Mouse (Mus musculus): Measurements from ENCODE around the gene Ccdc34.
A peak's percentile ranks its signal among the peaks of the same experiment; 100 is the strongest.
"Not testable (repeated sequence)": the region's sequence is repeated elsewhere in the genome, so short reads cannot be mapped to it uniquely, and the experiment has no call there.

Ccdc34 gene

DNA sequence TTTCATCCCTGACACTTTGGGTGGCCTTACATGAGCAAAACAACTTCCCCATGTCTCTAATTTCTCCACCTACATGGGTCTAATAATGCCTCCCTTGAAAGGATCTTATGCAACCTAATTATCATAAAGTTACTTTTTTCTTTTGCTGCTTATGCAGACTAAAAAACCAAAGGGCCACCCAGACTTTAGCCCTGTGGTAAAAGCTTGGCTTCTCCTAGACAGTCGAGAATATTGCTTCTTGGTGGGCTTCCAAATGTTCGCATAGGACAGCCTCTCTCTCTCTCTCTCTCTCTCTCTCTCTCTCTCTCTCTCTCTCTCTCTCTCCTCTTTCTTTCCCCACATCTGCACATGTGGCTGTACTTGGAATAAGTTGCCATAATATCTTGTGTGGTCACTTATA is 60.0 kb downstream of the Ccdc34 start:
- DNase-seq (ENCODE audit: low spot score in 2 of 2), result no peak

DNA sequence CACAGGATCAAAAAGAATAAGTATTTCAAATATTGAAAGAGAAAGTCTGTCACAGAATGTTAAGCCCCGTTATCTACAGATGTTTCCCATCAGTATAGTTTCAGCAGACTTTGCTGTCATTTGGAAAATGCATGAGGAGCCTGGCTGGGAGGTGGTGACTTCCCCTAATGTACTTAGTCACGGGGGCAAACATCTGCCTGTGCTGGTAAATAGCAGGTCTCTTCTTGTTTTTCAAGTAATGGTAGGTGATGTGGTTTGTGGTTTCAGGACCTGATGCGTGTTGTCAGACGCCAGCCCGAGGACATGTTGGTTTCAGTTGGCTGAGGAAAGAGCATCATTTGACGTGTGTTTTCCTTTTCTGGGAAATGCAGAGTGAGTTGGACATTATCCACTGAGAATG is 62.9 kb downstream of the Ccdc34 start:
- no peak for DNase-seq (ENCODE audit: low spot score in 2 of 2)

DNA sequence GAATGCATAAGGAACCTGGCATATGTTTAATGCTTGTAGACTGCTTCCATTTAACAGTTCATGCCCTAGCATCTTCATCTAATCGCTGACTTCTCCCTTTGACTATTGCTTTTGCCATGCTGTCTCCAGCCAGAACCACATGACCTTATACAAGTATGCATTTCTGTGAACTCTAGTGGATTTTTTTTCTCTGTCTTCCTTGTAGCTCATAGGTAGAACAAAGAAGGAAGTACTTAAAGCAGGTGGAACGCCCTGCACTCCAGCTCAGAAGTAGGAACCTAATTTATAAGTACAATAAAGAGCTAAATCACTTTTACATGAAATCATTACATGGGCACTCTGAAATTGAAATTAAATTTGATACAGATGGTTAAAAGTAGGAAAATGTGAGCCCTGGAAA is 65.4 kb downstream of the Ccdc34 start:
- no peak for DNase-seq (ENCODE audit: low spot score in 2 of 2)

DNA sequence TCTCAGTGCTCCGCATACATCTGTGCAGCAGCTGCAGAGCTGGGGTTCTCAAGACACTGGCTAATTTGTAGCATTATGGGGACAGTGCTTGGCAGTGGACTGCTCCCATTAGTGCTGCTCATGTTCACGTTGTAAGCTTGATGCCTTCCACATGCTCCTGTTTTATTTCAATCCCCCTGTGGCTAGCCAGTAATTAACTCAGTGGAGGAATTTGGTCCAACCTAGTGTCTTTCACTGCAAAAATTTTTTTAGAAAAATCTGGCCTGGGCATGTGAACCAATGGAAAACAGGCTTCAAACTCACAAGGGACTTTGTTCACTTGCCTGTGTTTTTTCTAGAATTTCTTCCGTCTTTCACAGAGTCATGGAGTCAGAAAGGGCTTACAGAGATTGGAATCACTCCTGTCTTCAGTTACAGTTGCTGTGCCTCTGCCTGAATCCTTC is 68.1 kb downstream of the Ccdc34 start:
- no peak for DNase-seq (ENCODE audit: low spot score in 2 of 2)

DNA sequence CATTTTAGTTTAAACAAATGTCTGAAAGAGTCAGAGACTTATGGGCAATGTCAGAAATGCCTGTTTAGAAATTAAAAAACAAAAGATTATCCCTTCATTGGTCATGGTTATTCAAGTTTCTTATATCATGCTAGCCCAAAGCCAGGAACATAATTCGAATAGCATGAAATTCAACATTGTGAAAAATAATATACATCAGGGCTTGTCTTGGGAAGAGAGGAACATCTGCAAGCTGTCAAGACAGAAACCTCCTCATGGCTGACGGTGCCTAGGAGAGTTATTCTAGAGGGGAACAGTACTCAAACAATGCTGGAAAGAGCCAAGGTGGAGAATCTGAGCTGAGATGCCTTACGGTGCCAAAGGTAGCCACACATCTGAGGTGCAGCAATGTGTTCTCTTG is 96.5 kb downstream of the Ccdc34 start:
- no peak for DNase-seq (ENCODE audit: low spot score in 2 of 2)

DNA sequence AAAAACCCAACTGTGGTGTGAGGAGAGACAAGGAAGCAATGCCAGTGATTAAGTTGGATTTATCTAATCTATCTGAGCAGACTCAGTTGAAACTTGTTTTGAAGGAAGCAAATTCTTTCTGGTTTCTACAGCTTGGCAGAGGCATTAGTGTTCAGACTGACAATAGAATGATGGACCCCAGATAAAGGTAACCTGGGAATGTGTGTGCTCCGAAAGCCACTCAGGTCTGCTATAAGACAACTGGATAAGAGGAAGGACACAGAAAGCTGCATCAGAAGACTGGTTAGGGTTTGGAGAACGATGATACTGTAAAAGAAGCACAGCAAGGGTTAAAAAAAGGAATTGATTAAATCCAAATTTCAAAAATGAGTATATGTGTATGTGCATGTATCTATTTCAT is 111.8 kb downstream of the Ccdc34 start:
- DNase-seq (ENCODE audit: low spot score in 2 of 2), result no peak

DNA sequence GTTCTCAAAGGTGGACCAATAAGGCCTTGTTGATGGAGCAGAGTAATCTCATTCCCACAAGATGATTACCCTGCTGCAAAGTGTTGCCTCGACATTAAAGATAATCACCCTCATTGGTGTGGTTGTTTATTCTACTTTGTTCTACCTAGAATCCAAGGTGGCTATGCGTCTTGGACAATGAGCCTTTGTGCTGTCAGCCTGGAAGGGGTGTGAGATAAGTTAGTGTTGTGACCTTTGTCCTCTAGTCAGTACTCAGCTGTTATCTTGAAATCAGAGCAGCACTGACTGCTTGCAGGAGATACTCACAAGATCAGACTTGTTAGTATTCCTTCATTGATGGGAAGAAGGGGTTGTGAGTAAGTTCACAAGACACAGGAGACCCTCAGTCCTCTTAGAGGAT is 114.0 kb downstream of the Ccdc34 start:
- no peak for DNase-seq (ENCODE audit: low spot score in 2 of 2)

DNA sequence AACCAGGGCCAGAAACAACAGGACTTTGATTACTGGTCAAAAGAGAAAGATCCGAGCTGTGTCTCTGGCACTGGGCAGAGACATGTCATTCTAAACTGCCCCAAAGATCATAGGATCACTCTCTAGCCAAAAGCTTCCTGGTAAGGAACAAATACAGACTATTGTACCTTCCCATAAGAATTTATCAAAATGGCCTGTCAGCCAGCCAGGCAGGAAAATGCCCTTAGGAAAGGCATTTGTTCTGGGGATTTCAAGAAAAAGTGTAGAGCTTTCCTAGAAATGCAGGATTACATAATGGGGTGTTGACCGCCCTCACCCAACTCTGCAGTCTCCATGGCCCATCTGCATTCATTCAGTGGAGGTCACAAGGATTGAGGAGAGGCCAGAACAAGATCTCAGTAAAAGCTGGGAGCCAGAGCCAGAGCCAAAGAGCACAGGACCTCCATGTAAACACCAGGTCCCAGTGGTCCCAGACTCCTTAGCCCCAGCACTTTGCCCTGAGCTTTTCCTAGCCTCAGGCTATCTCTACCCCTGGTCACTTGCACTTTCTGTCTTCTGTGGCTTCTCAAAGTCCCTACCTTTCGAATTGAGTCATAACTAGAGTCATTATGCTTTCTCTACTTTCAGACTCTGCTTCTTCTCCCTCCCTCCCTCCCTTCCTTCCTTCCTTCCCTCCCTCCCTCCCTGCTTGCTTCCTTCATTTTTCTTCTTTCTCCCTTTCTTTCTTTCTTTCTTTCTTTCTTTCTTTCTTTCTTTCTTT is 115.9 kb downstream of the Ccdc34 start:
- no peak for DNase-seq (ENCODE audit: low spot score in 2 of 2)

DNA sequence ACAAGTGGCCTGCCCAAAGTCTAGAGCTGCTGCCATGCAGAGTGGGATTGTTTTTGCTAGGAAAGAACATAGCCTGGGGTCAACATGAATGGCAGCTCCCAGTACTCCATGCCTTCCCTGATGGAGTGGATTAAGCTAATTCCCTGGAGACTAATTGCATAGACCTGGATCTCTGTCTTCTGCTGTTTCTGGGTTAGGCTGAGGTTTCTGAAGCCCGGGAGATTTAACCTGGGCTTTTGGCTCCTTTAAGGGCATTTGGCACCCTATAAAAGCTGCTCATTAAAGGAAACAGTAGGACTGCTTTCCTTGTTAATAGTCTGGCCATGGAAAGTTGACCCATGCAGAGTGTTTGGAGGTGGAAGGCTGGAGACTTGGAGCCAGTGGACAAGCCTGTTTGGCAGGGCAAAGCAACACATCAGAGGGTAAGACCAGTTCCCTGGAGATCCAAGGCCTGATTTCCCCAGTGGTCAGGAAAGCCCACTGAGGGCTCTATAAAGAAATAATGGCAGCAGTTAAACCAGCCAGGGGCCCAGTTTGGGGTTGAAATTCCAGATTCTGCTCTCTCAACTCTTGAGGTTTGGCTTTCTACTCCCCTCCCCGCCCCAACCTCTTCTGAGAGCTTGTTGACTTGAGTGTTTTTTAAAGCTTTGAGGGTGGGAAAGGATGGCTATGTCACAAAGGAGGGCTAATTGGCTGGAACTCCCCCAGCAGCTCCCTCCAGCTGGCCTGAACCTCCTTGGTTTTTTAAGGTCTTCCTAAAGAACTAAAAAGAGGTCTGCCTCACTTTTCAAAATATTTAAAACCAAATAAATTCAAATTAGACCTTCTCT is 117.4 kb downstream of the Ccdc34 start:
- peak; percentile 55 to 73 for DNase-seq (ENCODE audit: low spot score in 2 of 2)

DNA sequence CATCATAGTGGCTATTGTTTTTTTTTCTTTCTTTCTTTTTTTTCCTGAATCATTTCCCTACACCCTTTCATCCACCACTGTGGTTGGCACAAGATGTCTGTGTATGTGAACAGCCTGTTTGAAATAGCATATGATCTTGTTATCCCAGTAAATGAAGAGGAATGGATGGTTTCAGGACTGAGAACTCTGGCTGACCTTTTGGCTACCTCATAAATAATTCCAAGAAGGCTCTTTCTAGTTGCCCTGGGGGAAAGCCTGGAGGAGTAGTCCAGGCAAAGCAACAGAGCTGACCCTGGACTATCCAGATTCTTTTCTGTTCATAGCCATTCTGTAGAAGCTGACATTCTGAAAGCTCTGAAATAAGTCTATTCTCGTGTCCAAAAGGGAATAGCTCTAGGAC is 119.7 kb downstream of the Ccdc34 start:
- no peak for DNase-seq (ENCODE audit: low spot score in 2 of 2)

DNA sequence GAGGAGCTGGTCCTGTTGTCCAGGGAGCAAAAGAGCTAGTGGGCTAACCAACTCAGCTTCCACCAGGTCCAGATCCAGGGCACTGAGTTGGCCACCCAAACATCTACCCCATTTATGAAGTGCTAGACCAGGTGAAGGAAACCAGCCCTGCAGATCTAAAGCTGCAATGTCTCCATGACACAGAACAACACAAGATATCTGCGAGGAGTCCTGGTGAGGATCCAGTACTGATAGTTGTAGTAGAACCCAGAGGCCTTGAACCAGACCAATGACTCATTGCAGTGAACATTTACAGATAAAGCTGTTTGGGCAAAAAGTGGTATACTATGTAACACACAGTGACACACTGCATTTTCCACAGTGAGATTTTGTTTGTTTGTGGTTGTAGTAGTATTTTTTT is 120.5 kb downstream of the Ccdc34 start:
- no peak for DNase-seq (ENCODE audit: low spot score in 2 of 2)

DNA sequence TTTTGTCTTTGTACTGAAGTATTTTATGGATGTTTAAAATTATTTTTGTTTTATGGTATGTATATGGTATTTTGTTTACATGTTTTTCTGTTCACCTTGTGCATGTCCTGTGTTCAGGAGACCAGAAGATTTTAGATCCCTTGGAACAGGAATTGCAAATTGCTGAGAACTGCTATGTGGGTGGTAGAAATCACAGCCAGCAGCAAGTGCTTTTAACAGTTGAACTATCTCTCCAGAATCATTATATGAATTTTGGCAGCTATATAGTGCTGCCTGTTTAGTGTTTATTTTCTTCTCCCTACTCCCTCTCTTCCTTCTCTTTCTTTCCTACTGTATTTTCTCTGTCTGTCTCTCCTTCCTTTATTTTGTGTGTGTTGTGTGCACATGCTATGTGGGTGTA is 130.4 kb downstream of the Ccdc34 start:
- not testable (repeated sequence) for DNase-seq (ENCODE audit: low spot score in 2 of 2)

DNA sequence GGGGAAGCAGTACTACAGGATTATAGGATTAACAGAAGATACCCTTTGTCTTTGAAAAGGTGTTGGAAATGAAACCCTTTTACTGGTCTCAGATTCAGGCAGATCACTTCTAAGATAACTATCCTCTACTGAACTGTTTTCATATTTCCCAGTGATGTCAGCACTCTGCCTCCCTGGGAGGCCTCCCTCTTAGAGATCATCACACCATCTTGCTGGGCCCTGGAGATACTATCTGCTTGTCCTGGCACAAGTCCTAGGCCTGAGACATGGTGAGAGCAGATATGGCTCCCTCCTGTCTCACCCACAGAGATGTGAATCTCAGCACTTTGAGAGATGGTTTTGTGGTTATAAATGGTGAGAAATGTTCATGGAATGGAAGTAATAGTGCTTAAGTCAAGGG is 131.6 kb downstream of the Ccdc34 start:
- DNase-seq (ENCODE audit: low spot score in 2 of 2), result no peak

DNA sequence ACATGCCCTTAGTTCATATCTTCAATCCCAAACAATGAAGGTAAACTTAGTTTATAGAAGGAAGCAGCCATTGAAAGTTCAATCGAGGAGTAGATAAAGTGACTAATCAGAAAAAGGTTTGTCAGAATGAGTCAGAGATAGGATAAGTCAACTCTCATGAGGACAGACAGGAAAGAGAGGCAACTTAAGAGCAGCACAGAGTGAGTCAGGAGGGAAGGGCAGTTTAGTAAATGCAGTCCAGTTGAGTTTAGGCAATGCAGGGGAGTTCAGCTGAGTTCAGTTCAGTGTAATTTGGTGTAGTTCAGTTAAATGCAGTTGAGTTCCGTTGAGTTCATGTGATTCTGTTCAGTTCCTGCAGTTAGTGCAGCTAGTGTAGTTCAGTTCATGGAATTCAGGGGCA is 138.7 kb downstream of the Ccdc34 start:
- no peak for DNase-seq (ENCODE audit: low spot score in 2 of 2)

DNA sequence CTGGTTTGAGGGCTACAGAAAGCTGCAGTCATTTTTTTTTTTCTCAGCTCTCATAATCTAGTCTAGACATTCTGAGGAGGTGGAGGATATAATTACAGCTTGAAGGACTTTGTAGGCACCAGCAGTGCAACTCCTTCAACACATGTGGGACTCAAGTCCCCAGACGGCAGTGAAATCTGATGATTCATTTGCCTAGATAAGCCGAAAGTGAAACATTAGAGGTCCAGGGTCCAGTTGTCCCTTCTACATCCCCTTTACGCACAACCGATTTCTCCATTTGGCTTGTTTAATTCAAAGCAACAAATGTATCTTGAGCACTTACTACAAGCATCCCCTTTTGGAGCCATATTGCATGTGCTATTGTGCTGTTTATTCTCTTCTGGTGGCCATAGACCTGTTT is 147.4 kb downstream of the Ccdc34 start:
- no peak for DNase-seq (ENCODE audit: low spot score in 2 of 2)

DNA sequence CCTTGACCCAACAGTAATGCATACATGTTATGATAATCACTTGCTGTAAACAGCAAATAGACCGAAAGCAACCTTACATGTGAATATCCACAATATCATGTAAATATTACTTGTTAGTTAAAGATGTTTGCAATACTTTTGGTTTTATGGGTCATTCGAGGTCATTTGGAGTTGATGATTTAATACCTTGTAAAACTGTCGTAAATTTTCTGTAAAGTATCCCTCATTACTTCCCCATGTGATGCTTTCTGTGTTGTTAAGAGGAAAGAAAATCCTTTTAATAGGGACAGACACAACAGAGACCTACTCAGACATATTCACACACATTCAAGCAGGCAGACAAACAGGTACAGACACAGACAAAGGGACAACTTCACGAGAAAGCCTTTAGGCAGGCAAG is 150.1 kb downstream of the Ccdc34 start:
- DNase-seq (ENCODE audit: low spot score in 2 of 2), result no peak

DNA sequence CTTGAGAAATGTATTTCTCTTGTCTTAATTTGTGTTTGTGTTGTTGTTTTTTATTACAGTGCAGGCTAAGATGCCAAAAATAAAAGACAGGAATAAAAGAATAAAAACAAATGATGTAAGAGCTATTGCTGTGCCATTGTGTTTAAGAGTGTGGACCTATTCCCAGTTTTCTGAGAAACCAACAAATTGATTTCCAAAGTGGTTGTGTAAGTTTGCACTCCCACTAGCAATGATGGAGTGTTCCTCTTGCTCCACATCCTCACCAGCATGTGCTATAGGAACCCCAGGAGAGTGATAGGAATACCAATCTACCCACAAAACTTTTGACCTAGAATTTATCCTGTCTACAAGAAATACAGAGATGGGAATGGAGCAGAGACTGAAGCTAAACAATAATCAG is 150.7 kb downstream of the Ccdc34 start:
- no peak for DNase-seq (ENCODE audit: low spot score in 2 of 2)

DNA sequence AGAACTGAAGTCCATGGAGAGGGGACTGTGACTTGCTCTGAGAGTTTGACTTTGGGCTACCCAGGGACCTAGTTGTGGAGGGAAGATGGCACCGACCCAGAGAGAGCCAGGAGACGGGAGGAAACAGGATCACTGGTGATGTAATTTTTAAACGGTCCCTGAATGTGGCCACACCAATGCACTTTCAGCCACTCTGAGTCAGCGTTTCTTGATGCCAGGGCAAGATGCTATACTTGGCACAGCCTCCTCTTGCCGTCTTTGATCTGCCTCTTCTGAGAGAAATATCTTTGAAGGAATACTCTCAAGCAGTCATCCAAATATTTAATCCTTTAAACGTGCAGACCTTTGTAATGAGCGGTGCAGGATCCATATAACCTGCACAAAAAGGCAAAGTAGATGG is 154.8 kb downstream of the Ccdc34 start:
- DNase-seq (ENCODE audit: low spot score in 2 of 2), result no peak

DNA sequence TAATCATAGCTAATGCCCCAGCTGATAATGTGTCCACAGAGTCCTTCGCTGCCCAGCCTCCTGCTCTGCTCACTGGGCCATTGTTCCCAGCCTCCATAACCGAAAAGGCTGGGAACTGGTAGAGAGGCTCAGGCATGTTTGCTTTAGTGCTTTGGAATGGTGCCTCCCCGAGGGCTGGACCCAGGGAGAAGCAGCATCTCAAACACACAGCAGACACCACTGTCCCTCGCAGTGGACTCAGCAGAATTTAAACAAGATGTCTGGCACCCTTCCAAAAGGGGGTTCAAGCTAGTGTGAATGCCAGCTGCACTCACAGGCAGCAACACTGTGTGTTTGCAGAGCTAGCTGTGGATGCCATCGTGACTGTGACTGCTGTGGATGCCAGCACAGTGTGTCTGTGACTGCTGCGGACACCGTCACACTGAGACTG is 156.2 kb downstream of the Ccdc34 start:
- DNase-seq (ENCODE audit: low spot score in 2 of 2), result peak; percentile 53 to 63

DNA sequence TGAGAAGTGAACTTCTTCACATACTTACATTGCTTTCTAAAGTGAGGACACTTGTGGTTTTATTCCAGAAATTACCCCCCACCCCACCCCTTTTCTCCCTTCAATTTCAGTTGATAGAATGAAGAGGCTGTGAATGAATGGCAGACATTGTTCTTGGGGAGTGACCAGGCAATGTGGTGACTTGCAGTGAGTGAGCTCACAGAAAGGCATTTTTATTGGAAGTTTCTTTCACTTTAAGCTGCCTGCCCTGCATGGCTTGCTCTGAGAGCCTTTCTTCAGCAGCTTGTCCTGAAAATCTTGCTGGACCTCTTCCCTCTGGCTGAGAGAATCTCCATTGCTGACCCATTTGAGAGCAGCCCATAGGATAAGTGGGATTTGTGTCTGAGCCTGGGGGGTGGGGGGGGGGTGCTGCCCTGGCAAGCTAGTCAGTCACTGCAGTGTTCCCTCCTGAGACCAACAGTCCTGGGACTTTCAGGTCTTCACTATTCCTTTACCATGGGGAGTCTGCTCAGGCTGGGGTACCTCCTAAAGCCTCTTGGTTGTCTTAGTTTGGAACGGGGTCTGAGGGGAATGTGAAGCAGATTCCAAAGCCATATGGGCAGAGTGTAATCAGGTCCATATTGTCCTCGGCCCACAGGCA is 159.3 kb downstream of the Ccdc34 start:
- no peak for DNase-seq (ENCODE audit: low spot score in 2 of 2)

DNA sequence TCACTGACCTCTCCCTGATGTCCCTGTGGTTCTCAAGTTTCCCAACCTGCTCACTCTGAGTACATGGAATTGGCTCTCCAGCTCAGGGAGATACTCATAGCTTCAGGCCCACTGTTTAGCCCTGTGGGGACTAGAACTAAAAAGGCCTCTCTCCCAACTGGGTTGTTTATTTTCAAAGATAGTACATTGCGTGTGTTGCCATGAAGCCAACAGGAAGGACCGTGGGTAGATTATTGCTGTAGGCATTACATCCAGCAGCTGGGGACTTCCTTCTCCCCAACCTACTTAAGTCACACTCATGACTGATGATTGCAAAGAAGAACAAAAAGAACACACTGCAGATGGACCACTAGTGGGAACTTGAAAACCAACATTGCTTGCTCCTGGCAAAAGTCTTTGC is 159.8 kb downstream of the Ccdc34 start:
- no peak for DNase-seq (ENCODE audit: low spot score in 2 of 2)

DNA sequence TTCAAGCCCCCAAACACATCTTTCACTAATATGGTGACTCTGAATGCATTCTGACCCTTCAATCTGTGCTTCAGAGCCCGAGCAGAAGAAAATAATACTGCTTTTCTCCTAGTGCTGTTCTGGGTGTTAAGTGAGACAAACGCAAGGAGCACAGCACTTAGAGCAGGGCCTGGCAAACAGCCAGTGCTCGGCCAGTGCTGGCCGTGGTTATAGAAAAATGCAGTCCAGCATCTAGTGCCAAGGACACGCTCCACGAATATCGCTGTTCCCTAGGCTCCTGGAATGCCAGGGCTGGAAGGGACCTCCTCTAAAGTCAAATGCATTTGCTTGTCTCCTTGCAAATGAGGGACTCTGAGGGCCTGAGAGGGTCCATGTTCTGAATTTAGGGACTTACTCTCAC is 160.3 kb downstream of the Ccdc34 start:
- peak; percentile 26 to 37 for DNase-seq (ENCODE audit: low spot score in 2 of 2)

All from right cerebral cortex, postnatal 10 days (tissue).